Mouse (Mus musculus) hindbrain, embryonic 15.5 days (tissue): Measurements from ENCODE around the gene Tmem14c. TPM values are rescaled to one million over a fixed set of nuclear protein-coding genes. Genes with fewer than 3 reads are reported as not detected.
A peak's percentile ranks its signal among the peaks of the same experiment; 100 is the strongest.

ENCODE experiments used
- ATAC-seq: fragments of 200-750 bp; cut with Nextera tagmentation; 2 replicates; pipeline ENCODE4 v1.8.0; 2017; ENCODE audit warnings: low read depth, moderate number of reproducible peaks, moderate TSS enrichment; ENCODE audit not compliant: low FRiP score
- H3K27ac ChIP-seq: fragments of 300-500 bp; sonication (generic); replicated peaks from 2 replicates; pipeline ENCODE4 v1.5.1; 2015; ENCODE audit warnings: mild to moderate bottlenecking, inconsistent platforms
- H3K27me3 ChIP-seq: fragments of 300-500 bp; sonication (generic); 2 replicates; pipeline ENCODE4 v1.6.1; 2015; ENCODE audit warnings: control low read depth, inconsistent platforms
- H3K36me3 ChIP-seq: fragments of 300-500 bp; sonication (generic); 2 replicates; pipeline ENCODE4 v1.6.1; 2015; ENCODE audit warnings: control low read depth, inconsistent platforms
- H3K4me1 ChIP-seq: fragments of 300-500 bp; sonication (generic); replicated peaks from 2 replicates; pipeline ENCODE4 v1.6.1; 2015; ENCODE audit warnings: control low read depth, inconsistent platforms
- H3K4me2 ChIP-seq: fragments of 300-500 bp; sonication (generic); 2 replicates; pipeline ENCODE4 v1.6.1; 2015; ENCODE audit warnings: moderate library complexity, mild to moderate bottlenecking, inconsistent platforms
- H3K4me3 ChIP-seq: fragments of 300-500 bp; sonication (generic); 2 replicates; pipeline ENCODE4 v1.5.1; 2015; ENCODE audit warnings: mild to moderate bottlenecking, inconsistent platforms
- H3K9ac ChIP-seq: fragments of 300-500 bp; sonication (generic); 2 replicates; pipeline ENCODE4 v1.6.1; 2015; ENCODE audit warnings: inconsistent platforms
- H3K9me3 ChIP-seq: fragments of 300-500 bp; sonication (generic); 2 replicates; pipeline ENCODE4 v1.6.1; 2016; ENCODE audit warnings: control low read depth, inconsistent platforms
- WGBS: fragments of 180-500 bp; shearing (Covaris S2); methylation state at CpG from one replicate; pipeline ENCODE4 v1.1.7; 2015; 5-methylcytosine and 5-hydroxymethylcytosine counted together
- polyA plus RNA-seq: library from polyadenylated mRNA; unstranded; fragments of >200 nt; fragmentation: Nextera tagmentation; extraction: Ambion mirVana; gene quantifications from 2 replicates; pipeline ENCODE4 v1.2.1, GENCODE M21; 2015

The Tmem14c gene
- polyA plus RNA-seq, 1 experiment from 2014 or later = 129 TPM

DNA sequence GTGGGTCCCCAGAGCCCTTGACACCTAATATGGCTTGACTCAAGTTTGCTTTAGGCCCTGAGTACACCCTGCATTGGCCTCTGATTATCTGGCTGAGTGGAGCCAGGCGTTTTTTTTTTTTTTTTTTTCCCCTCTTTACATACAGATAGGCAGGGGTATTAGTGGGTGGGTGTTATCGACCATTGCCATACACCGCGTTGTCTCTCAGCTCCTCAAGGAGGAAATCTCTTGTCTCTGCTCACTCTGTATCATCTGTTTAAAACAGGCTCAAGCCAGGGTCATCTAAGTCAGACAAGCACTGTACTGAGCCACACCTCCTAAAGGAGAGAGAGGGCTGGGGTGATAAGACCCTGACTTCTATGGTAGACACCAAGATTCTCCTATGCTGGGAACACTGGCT, 1.7 kb downstream of the Tmem14c start:
- H3K4me2 ChIP-seq = peak overlapping the region; percentile 59; the same call in 1 of the 2 replicates
- H3K27me3 ChIP-seq = no peaks in the 10 kb centered on the region
- 91% methylated on average over 4 of the region's 4 CpGs for whole genome bisulfite sequencing
- peaks cover 20% of the 10 kb centered on the region for H3K4me1 ChIP-seq
- no peaks in the 10 kb centered on the region for H3K9me3 ChIP-seq
- H3K27ac ChIP-seq = no peak overlapping the region
- ATAC-seq = no peak
- H3K4me3 ChIP-seq = no peak overlapping the region
- no peak overlapping the region for H3K9ac ChIP-seq
- H3K36me3 ChIP-seq = peaks cover 20% of the 10 kb centered on the region

DNA sequence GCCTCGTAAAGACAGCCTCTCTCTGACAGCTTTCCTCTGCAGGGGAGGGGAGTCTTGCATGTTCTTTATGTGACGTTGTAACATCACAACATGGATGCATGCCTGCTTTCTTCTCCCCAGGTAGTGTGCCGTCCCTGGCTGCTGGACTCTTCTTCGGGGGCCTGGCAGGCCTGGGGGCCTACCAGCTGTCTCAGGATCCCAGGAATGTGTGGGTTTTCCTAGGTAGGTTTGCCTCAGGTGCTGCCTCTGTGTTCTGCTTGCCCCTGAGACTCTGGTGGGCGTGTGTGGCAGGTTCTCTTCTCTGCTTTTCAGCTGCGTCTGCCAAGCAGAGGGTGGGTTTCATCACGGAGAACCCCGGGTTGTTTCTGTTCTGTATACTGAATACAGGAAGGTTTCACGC, 2.1 kb downstream of the Tmem14c start:
- Histone ChIP-seq H3K4me3 (no peak overlapping the region), H3K27ac (no peak overlapping the region), H3K9ac (no peak overlapping the region), H3K4me2 (no peak overlapping the region), H3K36me3 (peaks cover 16% of the 10 kb centered on the region), H3K27me3 (no peaks in the 10 kb centered on the region), H3K9me3 (no peaks in the 10 kb centered on the region), H3K4me1 (peaks cover 20% of the 10 kb centered on the region)
- ATAC-seq = no peak
- 92% methylated on average over 9 of the region's 9 CpGs for WGBS

DNA sequence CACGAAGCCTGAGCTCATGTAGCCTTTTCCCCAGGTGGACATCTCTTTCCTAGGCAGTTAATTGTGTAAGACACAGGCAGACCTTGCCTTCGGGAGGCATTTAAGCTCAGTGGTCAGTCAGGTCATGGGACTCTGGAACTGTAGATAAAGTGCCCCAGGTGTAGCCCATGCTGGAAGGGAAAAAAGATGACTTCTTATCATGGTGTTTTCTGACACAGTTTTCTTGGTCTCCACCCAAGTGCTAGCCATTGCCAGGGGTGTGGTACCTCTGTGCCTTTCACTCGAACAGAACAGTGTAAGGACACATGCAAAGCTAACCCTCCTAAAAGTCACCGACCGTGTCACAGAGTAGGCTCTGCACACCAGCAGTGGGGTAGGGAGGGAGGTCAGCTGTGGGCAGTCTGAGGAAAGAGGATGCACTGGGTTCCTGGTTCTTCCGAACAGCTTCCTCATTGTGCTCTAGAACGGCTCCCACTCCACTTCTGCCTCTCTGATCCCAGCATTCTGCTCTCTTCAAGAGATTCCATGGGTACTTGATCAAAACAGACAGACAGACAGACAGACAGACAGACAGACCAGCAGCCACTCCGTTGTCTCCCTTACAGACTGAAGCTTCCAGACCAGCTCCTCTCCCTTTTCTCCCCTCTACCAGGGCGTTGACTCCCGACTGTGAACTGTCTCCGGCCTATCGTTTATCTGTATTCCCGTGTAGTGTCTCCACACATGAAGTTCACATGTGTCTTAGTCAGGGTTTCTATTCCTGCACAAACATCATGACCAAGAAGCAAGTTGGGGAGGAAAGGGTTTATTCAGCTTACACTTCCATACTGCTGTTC, 2.9 kb downstream of the Tmem14c start:
- H3K27me3 ChIP-seq = no peaks in the 10 kb centered on the region
- ATAC-seq = no peak
- no peak overlapping the region for H3K4me3 ChIP-seq
- no peak overlapping the region for H3K27ac ChIP-seq
- 95% methylated on average over 13 of the region's 13 CpGs for WGBS
- H3K4me1 ChIP-seq = peaks cover 20% of the 10 kb centered on the region
- H3K9me3 ChIP-seq = no peaks in the 10 kb centered on the region
- no peak overlapping the region for H3K4me2 ChIP-seq
- peaks cover 17% of the 10 kb centered on the region for H3K36me3 ChIP-seq
- no peak overlapping the region for H3K9ac ChIP-seq

DNA sequence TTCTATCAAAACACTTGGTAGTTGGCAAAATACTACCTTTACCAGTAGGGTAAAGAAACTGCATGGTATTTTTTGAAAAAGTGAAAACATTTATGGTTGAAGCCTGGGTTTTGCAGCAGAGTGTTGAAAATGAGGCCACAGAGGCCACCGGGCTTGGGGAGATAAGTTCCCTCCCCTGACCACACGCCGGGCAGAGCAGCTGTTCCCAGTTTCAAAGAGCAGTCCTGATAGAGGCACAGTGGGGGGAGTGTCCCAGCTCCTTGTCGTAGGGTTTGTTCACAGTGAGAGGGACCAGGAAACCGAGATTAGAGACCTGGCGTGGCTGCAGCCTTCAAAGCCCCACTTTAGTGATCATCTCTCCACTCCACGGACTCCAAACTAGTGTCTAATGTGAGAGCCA, 4.4 kb downstream of the Tmem14c start:
- Histone ChIP-seq H3K4me1 (peaks cover 19% of the 10 kb centered on the region), H3K9me3 (no peaks in the 10 kb centered on the region), H3K9ac (no peak overlapping the region), H3K4me3 (no peak overlapping the region), H3K36me3 (peaks cover 10% of the 10 kb centered on the region), H3K4me2 (no peak overlapping the region), H3K27ac (no peak overlapping the region), H3K27me3 (no peaks in the 10 kb centered on the region)
- no peak for ATAC-seq
- 85% methylated on average over 7 of the region's 7 CpGs for WGBS

DNA sequence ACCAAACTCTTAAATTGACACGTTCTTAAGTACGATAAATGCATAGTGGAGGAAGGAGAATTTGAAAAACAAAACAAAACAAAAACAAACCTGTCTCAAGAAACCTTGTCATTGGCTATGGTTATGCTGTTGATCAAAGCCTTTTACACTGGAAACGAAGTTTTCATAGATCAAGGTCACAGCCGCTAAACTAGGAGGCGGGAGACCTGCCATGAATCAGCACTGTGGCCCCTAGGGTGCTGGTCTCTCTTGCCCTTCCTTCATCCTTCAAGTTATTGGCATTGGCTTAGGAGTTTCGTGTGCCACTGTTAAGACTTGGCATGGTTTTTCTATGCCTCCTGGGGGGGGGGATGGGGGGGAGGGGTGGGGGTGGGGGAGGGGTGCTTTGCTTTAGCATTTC, 5.5 kb downstream of the Tmem14c start:
- H3K4me1 ChIP-seq = peaks cover 16% of the 10 kb centered on the region
- H3K4me3 ChIP-seq = no peak overlapping the region
- 96% methylated on average over 6 of the region's 6 CpGs for WGBS
- H3K27me3 ChIP-seq = no peaks in the 10 kb centered on the region
- H3K36me3 ChIP-seq = peaks cover 10% of the 10 kb centered on the region
- no peak for ATAC-seq
- no peaks in the 10 kb centered on the region for H3K9me3 ChIP-seq
- no peak overlapping the region for H3K9ac ChIP-seq
- H3K4me2 ChIP-seq = no peak overlapping the region
- no peak overlapping the region for H3K27ac ChIP-seq

DNA sequence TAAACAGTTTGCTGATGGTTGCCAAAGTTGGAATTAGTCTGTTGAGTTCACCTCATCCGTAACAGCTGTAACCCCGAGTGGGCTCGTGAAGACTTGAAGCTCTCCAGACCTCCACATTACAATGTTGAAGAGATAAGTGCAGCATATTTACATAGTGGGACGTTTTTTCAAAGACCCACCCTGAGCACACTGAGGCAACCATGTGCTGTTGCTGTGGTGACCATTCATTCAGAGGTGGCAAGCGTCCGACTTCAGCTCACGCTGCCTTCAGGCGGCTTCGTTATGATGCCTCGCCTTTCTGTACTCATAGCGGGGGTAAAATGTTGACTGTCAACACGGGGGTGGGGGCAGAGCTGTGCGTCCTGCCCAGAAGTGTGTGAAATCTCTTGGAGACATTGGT, 6.0 kb downstream of the Tmem14c start:
- no peak overlapping the region for H3K4me2 ChIP-seq
- 91% methylated on average over 13 of the region's 13 CpGs for WGBS
- H3K9me3 ChIP-seq = no peaks in the 10 kb centered on the region
- H3K9ac ChIP-seq = no peak overlapping the region
- peaks cover 12% of the 10 kb centered on the region for H3K4me1 ChIP-seq
- no peaks in the 10 kb centered on the region for H3K27me3 ChIP-seq
- peaks cover 10% of the 10 kb centered on the region for H3K36me3 ChIP-seq
- ATAC-seq = no peak
- H3K4me3 ChIP-seq = no peak overlapping the region
- H3K27ac ChIP-seq = no peak overlapping the region

DNA sequence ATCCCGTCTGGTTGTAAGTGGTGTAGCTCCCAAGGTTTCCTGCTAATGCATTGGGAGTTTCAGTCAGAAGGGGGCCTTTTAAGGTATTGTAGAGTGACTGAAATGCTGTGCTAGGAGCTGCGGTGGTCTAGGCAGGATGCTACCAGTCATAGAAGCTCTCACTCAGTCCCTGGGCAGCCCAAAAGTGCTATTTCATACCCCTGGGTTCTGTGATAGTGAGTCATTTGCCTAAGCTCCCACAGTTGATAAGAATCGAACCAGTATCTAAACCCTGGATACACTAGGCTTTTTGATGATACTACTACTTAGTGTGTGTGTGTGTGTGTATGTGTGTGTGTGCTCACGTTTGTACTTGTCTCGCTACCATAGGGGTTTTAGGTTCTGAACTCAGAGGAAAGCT, 14.0 kb downstream of the Tmem14c start:
- H3K9ac ChIP-seq = no peak overlapping the region
- ATAC-seq = no peak
- H3K4me1 ChIP-seq = no peaks in the 10 kb centered on the region
- no peak overlapping the region for H3K4me3 ChIP-seq
- no peaks in the 10 kb centered on the region for H3K9me3 ChIP-seq
- no peaks in the 10 kb centered on the region for H3K36me3 ChIP-seq
- H3K4me2 ChIP-seq = no peak overlapping the region
- H3K27ac ChIP-seq = no peak overlapping the region
- H3K27me3 ChIP-seq = no peaks in the 10 kb centered on the region
- WGBS = 86% methylated on average over 5 of the region's 5 CpGs

DNA sequence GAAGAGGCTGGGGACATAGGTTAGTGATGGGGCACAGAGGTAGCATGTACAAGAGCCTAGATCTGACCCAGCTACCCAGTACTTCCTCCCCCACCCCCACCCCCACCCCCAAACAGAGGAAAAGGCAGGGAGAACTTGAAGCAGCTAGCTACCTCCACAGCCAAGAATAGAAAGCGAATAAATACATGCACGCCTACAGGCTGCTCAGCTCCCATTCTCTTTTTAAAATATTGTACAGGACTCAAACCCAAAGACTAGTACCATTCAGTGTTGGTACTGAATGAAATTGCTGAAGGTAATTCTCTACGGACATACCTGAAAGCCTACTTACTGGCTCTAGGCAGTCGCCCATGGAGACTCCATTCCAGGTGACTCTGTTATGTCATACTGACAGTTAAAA, 26.4 kb downstream of the Tmem14c start:
- Histone ChIP-seq H3K27me3 (no peaks in the 10 kb centered on the region), H3K9ac (no peak overlapping the region), H3K4me1 (no peaks in the 10 kb centered on the region), H3K36me3 (no peaks in the 10 kb centered on the region), H3K27ac (no peak overlapping the region), H3K4me2 (no peak overlapping the region), H3K9me3 (no peaks in the 10 kb centered on the region), H3K4me3 (no peak overlapping the region)
- 95% methylated on average over 4 of the region's 4 CpGs for WGBS
- ATAC-seq = no peak

DNA sequence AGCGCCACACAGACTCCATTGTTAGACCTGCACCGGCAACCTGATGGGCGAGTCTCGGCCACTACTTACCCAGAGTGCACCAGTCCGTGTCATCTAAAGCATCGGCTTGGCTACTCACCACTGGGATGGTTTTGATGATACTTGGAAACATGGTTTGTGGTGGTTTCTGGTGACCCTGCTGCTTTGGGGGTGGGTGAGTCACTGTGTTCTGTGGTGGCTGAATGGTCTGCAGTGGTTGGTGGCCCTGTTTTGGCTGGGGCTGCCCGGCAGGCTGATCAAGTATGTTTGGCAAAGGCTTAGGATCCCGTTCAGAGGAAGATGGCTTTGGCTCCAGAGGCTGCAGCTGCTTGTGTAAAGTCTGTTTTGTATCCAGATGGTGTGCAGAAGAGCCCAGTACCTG, 29.8 kb downstream of the Tmem14c start:
- no peak for ATAC-seq

DNA sequence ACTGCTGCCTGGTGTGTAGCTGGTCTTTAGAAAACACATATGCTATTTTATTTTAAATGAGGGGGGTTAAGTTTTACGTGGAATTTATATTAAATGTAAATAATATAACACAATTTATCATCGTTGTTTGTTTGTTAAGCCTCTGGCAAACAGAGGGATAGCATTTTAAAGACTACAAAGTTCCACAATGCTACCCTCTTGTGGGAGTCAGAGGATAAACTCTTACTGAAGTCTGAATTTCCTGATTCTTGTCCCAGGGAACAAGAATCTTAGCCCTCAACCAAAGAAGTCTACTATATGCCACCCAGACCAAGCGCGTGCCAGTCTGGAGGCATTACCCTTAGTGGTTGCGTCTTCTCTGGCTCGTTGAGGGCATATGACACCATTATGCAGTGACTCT, 31.2 kb downstream of the Tmem14c start:
- Histone ChIP-seq H3K4me3 (no peak overlapping the region), H3K36me3 (no peaks in the 10 kb centered on the region), H3K27me3 (no peaks in the 10 kb centered on the region), H3K9me3 (no peaks in the 10 kb centered on the region), H3K27ac (no peak overlapping the region), H3K9ac (no peak overlapping the region), H3K4me1 (no peaks in the 10 kb centered on the region), H3K4me2 (no peak overlapping the region)
- 92% methylated on average over 6 of the region's 6 CpGs for WGBS
- ATAC-seq = no peak

More for the DNA sequence above, 29.8 kb downstream of the Tmem14c start:
- no peak overlapping the region for H3K27ac ChIP-seq
- no peak overlapping the region for H3K9ac ChIP-seq
- WGBS = 91% methylated on average over 8 of the region's 8 CpGs
- H3K36me3 ChIP-seq = no peaks in the 10 kb centered on the region
- no peaks in the 10 kb centered on the region for H3K9me3 ChIP-seq
- no peaks in the 10 kb centered on the region for H3K27me3 ChIP-seq
- no peak overlapping the region for H3K4me3 ChIP-seq
- H3K4me1 ChIP-seq = no peaks in the 10 kb centered on the region
- H3K4me2 ChIP-seq = no peak overlapping the region

DNA sequence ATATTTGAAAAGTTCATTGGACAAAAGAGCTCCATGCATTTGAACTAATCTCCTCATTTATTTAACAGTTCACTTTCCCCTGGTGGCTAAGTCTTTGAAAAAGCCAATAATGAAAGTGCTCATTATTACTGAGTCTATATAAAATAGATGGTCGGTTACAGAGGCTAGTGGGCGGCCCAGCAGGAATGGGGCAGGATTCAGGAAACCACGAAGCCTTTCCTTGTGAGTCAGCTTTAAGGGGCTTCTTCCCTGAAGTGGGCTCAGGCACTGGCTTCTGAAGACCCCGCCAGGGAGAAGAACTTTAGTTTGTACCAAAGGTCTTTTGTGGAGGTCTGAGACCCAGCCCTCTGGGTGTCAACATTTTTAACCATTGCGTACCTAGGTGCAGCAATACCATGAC, 35.9 kb downstream of the Tmem14c start:
- Histone ChIP-seq H3K27me3 (no peaks in the 10 kb centered on the region), H3K4me1 (no peaks in the 10 kb centered on the region), H3K9ac (no peak overlapping the region), H3K4me3 (no peak overlapping the region), H3K27ac (no peak overlapping the region), H3K36me3 (no peaks in the 10 kb centered on the region), H3K4me2 (no peak overlapping the region), H3K9me3 (no peaks in the 10 kb centered on the region)
- no peak for ATAC-seq
- 78% methylated on average over 5 of the region's 5 CpGs for WGBS

DNA sequence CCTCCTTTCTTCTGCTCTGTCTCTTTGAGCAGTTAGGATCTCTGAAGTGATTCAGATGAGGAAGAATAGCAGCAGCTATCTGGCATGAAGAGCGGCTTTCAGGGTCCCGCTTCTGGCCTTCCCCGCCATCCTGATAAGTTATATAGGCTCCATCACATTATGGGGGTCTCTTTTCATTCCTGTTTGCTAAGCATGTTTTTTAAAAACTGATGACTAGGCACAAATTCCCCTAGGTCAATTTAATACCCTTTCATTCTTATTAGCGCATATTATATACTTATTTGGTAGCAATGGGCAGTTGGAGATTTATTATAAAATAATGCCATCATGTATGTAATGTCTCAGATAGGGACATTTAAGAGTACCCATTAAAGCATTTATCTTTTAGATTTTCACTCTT, 51.5 kb downstream of the Tmem14c start:
- Histone ChIP-seq H3K9me3 (no peaks in the 10 kb centered on the region), H3K27ac (no peak overlapping the region), H3K4me1 (no peaks in the 10 kb centered on the region), H3K36me3 (no peaks in the 10 kb centered on the region), H3K9ac (no peak overlapping the region), H3K27me3 (no peaks in the 10 kb centered on the region), H3K4me2 (no peak overlapping the region), H3K4me3 (no peak overlapping the region)
- ATAC-seq = no peak
- WGBS = 96% methylated on average over 4 of the region's 4 CpGs

DNA sequence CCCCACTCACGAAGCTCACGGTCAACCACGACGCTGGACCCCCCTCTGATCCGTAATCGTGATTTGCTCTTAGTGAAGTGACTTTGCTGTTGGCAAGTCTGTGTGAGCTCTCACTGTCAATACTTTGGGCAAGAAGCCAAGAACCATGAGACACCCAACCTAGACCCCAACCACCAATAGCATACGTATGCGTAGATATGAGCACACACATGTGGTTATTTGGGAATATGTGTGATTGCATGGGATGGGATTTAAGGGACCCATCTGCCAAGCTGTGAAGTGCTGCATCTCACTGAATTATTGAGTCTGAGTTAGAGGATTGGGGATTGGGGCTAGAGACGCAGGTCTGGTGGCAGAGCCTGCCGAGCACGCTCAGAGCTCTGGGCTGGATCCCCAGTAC, 55.5 kb downstream of the Tmem14c start:
- H3K9me3 ChIP-seq = no peaks in the 10 kb centered on the region
- no peaks in the 10 kb centered on the region for H3K36me3 ChIP-seq
- H3K27ac ChIP-seq = no peak overlapping the region
- H3K4me2 ChIP-seq = no peak overlapping the region
- ATAC-seq = no peak
- H3K27me3 ChIP-seq = no peaks in the 10 kb centered on the region
- H3K4me3 ChIP-seq = no peak overlapping the region
- H3K4me1 ChIP-seq = no peaks in the 10 kb centered on the region
- H3K9ac ChIP-seq = no peak overlapping the region
- 88% methylated on average over 11 of the region's 11 CpGs for WGBS
